Mouse (Mus musculus): ENCODE data around the gene Mcl1.
"Not testable (repeated sequence)": the region's sequence is repeated elsewhere in the genome, so short reads cannot be mapped to it uniquely, and the experiment has no call there.

Gene Mcl1

GRCm38 (mm10) chr3:95668589-95669308 is 10.2 kb downstream of the Mcl1 start:
- DNase-seq = peak in 1 of 2 experiments; percentile 55

DNA sequence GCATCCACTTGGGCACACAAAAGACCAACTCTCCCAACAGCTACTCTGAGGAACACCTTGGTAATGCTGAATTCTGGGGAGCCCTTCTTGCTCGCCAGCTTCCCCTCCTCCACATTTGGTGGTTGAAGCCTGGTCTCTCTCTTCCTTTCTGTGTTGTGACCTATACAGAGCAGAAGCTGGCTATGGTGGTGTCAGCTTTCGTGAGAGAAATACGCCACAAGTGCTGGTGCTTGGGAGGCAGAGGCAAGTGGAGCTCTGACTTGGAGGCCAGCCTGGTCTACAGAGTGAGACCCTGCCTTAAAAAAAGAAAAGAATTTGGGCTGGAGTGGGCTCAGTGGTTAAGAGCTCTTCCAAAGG is 10.7 kb downstream of the Mcl1 start:
- DNase-seq = no peak

GRCm38 (mm10) chr3:95670419-95670818 is 11.8 kb downstream of the Mcl1 start:
- DNase-seq = not testable (repeated sequence)

GRCm38 (mm10) chr3:95671201-95671600 is 12.6 kb downstream of the Mcl1 start:
- DNase-seq = no peak

GRCm38 (mm10) chr3:95672461-95672860 is 13.9 kb downstream of the Mcl1 start:
- peak; percentile 31 to 55 for DNase-seq

DNA sequence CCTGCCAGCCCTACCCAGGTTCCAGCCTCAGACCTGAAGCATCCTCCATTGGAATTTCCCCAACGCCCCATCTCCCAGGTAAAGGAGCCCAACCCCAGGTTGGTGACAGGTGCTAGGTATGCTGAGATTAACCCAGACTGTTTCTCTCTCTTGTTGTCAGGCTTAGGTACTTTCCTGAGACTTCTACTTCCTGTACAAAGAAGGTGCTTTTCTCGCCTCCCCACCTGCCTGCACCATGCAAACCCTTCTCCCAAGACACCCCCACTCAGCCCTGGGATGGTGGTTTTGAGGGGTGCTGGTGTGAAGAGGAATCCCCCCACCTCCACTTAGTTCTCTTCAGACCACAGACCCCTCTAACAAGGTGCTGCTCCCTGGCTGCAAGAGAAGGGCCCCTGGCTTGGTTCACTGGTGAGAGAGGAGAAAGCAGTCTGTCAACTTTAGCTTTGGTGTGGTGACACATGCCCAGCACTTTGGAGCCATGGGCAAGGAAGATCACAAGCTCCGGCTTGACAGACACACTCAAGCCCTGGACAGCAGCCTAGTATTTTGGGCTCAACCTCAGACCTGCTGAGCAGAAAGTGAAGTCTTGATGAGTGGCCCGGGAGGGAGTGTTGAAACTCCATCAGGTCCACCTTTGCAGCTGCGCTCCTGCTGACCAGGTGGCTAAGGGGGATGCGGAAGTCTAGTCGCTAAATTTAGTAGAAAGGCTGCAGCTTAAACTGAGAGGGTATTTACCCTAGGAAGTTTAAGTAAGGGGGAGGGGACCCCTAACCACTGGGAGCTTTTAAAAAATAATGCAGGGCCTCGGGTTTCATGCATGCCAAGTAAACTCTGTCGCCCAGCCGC is 14.5 kb downstream of the Mcl1 start:
- DNase-seq = no peak

DNA sequence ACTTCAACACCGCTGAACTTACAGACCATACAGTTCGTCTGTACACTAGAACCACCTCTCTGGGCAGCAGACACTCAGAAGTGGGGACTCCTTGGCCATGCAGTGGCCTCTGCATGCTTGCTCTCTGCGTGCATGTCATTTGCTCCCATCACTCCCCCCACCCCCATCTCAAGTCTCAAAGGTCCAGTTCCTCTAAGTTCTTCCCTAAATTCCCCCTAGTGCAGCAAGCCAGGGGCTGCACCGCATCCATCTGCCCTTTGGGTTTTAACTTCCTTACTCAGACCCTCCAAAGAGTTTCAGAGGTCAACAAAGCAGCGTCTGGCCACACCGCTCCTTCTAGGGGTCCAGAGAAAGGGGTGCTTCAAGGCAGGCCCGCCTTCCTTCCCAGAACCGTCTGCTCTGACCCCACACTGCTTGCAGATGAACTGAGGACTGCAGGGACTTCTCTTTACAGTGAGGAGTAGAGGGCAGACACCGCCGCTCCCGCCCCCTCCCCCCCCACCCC is 15.2 kb downstream of the Mcl1 start:
- DNase-seq = peak in 1 of 2 experiments; percentile 47

DNA sequence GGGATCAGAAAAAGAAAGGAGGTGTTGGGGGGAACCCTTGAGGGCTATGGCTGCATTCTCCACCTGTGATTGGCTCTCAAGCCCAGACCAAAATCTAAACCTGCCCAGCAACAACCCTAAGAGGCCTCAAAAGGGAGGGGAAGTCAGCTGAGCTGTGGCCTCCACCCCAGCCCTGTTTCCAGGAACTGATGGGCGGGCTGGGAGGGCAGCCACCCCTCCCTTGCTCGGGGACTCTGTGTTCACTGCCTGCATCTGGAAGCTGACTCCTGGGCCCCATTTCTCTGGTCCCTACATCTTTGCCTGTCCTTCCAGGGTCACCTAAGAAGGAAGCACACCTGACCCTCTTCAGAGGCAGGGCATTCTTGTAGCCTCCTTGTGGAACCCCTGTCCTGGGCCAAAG is 15.6 kb downstream of the Mcl1 start:
- peak; percentile 73 to 92 for DNase-seq

- peak; percentile 66 to 88 for DNase-seq
Observed at GRCm38 (mm10) chr3:95674812-95675211, 16.2 kb downstream of the Mcl1 start.

- DNase-seq = peak; percentile 88 to 94
Observed at GRCm38 (mm10) chr3:95675301-95676092, 16.9 kb downstream of the Mcl1 start.

DNA sequence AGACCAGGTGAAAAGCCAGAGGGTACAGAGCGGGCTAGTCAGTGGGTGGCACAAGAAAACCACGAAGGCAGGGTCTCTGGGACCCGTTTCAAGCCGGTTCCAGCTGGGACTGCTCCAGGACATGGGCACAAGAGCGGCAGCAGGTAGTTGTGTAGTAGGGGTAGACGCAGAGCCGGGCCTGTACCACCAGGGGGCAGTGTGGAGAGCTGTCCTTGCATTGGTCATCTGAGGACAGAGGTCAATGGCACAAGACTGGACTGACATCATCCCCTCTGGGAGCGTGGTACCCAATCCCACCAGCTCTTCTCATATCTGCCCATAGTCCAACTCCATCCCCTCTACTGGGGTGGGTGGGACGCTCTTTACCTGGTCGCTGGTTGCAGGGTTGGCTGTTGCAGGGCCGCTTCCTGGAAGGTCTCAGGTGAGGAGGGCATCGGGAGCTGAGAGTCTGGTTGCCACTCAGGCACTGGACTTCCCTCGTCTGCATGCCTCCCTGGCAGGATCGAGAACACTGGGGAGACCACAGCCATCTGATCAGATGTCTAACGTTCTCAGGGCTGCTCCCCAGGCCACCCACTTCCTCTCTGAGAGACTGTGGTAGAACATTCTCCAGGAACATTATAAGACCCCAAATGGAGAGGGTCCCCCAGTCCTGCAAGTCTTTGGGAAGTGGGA is 18.3 kb downstream of the Mcl1 start:
- DNase-seq = peak; percentile 85 to 86

GRCm38 (mm10) chr3:95677420-95678090 is 19.0 kb downstream of the Mcl1 start:
- DNase-seq = no peak

GRCm38 (mm10) chr3:95679551-95679950 is 21.0 kb downstream of the Mcl1 start:
- no peak for DNase-seq

- DNase-seq = no peak
Observed at GRCm38 (mm10) chr3:95680673-95681072, 22.1 kb downstream of the Mcl1 start.

GRCm38 (mm10) chr3:95681365-95681764 is 22.8 kb downstream of the Mcl1 start:
- DNase-seq = no peak

GRCm38 (mm10) chr3:95682878-95683277 is 24.3 kb downstream of the Mcl1 start:
- DNase-seq = peak in 1 of 2 experiments; percentile 44

- DNase-seq = no peak
Observed at GRCm38 (mm10) chr3:95684846-95685245, 26.3 kb downstream of the Mcl1 start.

DNA sequence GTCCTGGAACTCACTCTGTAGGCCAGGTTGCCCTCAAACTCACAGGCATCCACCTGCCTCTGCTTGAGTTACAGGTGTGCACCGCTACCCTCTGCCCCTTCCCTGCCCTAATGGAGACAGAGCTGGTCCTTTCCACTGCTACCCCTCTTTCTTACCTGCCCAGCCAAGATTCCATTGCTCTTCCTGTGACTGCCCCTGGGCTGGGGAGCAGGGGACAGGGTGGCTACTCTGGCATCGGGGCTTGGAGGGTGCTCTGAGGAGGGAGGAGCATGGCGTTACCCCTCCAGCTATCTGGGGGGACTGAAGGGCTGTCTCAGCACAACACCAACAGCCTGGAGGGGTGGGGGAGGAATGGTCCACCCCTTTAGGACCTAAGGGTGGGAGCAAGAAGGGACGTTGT is 26.7 kb downstream of the Mcl1 start:
- no peak for DNase-seq

DNA sequence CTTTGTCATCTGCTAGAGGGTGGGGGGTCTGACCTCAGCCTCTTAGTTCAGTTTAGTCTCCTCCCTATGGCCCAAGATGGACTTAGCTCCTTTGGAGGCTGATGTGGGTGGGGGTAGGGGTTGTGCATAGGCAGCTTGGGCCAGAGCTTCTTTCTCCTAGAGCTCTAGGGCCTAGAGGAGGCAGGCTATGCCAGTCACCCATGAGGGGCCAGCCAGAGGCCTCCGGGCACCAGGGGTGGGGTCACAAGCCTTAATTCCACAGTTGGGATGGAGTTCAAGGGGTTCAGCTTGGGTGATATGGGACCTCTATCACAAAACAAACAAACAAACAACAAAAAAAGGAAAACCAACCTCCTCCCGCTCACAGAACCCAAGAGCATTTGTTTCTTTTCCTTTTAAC is 27.1 kb downstream of the Mcl1 start:
- DNase-seq = peak in 1 of 2 experiments; percentile 34

- DNase-seq = peak in 1 of 2 experiments; percentile 35
Observed at GRCm38 (mm10) chr3:95686492-95687167, 28.0 kb downstream of the Mcl1 start.

- peak in 1 of 2 experiments; percentile 39 for DNase-seq
Observed at GRCm38 (mm10) chr3:95687168-95687523, 28.6 kb downstream of the Mcl1 start.
